Mouse (Mus musculus): Measurements from ENCODE around the gene Mad1l1. TPM values are rescaled to one million over a fixed set of nuclear protein-coding genes. Genes with fewer than 3 reads are reported as not detected.

Gene Mad1l1
- polyA plus RNA-seq, 1 experiment from 2014 or later: 24.8 TPM

DNA sequence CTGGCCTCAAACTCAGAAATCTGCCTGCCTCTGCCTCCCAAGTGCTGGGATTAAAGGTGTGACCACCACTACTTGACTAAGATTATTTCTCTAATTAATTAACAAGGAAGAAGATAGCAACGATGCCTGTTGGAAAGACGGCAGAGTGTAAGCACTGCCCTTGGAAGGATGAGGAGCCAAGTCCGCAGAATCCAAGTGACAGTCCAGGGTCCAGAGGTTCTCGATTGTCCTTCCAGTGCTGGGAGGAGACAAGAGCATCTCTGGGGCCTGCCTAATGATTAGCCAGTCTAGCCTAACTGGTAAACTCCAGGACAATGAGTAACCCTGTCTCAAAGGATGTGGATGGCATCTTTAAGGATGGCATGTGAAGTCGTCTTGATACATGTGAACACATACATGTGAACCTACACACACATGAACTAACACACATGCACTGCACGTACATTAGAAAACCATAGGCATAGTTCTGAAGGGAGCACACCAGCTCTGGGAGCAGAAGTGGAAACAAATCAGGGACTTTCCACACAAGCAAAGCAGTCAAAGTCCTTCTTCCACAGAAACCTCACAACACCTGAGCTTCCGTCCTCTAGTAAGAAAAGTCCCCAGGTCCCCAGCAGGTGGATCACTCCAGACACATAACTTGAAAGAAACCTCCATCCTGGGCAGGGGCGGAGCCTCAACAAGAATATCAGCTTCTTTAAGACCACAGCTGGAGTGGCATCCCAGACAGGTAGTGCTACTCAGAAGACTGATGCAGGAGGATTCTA lies 29.6 kb upstream of the Mad1l1 start:
- Histone ChIP-seq H3K9ac (no peak overlapping the region), H3K4me2 (no peak overlapping the region), H3K9me3 (replicated peaks) (no peaks in the 10 kb centered on the region), H3K4me1 (replicated peaks) (peaks cover 3% of the 10 kb centered on the region; the same call in 1 of the 2 replicates), H3K36me3 (peaks cover 73% of the 10 kb centered on the region), H3K4me3 (replicated peaks) (no peak overlapping the region), H3K27me3 (no peaks in the 10 kb centered on the region), H3K27ac (no peak overlapping the region)
- DNase-seq: no peak
- ATAC-seq (ENCODE audit: low read depth): no peak
- 75% methylated on average over 8 of the region's 8 CpGs for WGBS (ENCODE audit: insufficient replicate concordance)

DNA sequence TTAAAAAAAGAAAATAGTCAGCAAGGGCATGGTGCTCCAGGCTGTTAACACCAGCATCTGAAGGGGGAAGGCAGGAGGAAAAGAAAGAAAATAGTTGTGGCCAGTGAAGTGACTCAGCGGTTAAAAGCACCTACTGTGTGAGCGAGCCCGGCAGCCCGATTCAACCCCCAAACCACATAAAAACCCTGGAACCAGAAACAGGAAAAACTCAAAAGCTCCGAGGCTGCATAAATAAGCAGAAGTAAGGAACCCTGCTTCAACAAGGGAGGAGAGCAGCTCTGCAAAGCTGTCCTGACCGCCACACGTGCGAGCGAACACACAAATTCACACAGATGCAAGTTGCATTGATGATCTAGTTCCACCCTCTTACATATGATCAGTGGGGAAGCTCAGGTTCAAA lies 28.5 kb upstream of the Mad1l1 start:
- H3K4me1 ChIP-seq (replicated peaks): peaks cover 3% of the 10 kb centered on the region; the same call in 1 of the 2 replicates
- ATAC-seq (ENCODE audit: low read depth) (no peak), DNase-seq (no peak)
- H3K27me3 ChIP-seq: no peaks in the 10 kb centered on the region
- H3K4me2 ChIP-seq: no peak overlapping the region
- peaks cover 69% of the 10 kb centered on the region for H3K36me3 ChIP-seq
- peak overlapping the region; percentile 5; the same call in 1 of the 2 replicates for H3K9ac ChIP-seq
- H3K4me3 ChIP-seq (replicated peaks): no peak overlapping the region
- H3K9me3 ChIP-seq (replicated peaks): no peaks in the 10 kb centered on the region
- WGBS (ENCODE audit: insufficient replicate concordance): 60% methylated on average over 9 of the region's 9 CpGs
- H3K27ac ChIP-seq: no peak overlapping the region

DNA sequence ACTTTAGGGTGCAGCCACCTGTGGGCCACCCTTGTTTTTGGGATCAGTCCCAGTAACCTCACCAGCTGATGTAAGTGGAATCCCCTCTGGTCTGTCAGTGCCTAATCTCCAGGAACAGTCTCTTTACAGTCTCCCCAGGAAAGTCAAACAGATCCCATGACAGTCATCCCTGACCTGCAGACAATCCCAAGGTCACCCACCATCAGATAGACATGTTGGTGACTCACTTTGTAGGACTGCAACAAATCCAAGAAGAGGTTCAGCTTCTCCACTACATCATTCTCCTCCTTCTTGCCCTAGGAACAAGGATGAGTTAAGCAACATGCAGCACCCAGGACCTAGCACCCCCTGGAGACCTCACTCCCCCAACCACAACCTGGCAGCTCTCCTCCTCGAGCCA lies 24.7 kb upstream of the Mad1l1 start:
- H3K4me1 ChIP-seq (replicated peaks): peaks cover 3% of the 10 kb centered on the region; the same call in 1 of the 2 replicates
- DNase-seq: no peak
- H3K9ac ChIP-seq: no peak overlapping the region
- H3K9me3 ChIP-seq (replicated peaks): no peaks in the 10 kb centered on the region
- peaks cover 53% of the 10 kb centered on the region for H3K36me3 ChIP-seq
- H3K27ac ChIP-seq: no peak overlapping the region
- no peak overlapping the region for H3K4me2 ChIP-seq
- WGBS (ENCODE audit: insufficient replicate concordance): 41% methylated on average over 1 of the region's 1 CpGs
- no peaks in the 10 kb centered on the region for H3K27me3 ChIP-seq
- H3K4me3 ChIP-seq (replicated peaks): no peak overlapping the region
- ATAC-seq (ENCODE audit: low read depth): no peak

DNA sequence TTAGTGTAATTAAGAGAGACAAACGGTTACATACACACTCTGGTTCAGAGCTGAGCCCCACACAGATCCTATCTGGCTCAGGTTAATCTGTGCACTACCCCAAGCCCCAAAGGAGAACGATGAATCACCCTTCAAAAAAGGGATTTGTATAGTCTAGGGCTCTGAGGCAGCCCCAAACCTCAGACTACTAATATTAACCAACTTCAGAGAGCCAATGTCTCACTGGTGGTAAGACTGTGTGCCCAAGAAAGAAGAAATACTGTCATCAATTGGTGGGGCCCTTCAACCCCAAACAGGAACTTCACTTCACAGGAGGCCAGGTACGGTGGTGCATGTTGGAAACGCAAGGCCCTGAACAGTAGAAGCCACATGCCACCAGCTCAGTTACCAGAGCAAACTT lies 23.9 kb upstream of the Mad1l1 start:
- peaks cover 3% of the 10 kb centered on the region; the same call in 1 of the 2 replicates for H3K4me1 ChIP-seq (replicated peaks)
- no peak overlapping the region for H3K4me3 ChIP-seq (replicated peaks)
- H3K36me3 ChIP-seq: peaks cover 57% of the 10 kb centered on the region
- no peaks in the 10 kb centered on the region for H3K9me3 ChIP-seq (replicated peaks)
- no peak overlapping the region for H3K4me2 ChIP-seq
- H3K9ac ChIP-seq: no peak overlapping the region
- WGBS (ENCODE audit: insufficient replicate concordance): 72% methylated on average over 4 of the region's 4 CpGs
- DNase-seq (no peak), ATAC-seq (ENCODE audit: low read depth) (no peak)
- no peaks in the 10 kb centered on the region for H3K27me3 ChIP-seq
- H3K27ac ChIP-seq: no peak overlapping the region

DNA sequence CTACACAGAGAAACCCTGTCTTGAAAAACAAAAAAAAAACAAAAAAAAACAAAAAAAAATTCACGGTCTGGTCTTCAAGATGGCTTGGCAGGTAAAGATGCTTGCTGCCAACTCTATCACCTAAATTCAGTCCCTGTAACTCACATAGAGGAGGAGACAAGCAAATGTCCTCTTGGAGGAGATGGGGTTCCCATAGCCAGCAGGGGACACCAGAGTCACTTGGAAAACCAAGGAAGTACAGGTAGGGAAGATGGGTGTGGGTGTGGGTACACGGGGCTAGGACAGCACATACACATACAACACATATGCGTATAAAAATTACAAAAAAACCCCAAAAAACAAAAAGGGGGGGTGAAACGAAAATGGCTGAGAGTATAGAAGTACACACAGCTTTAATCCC lies 21.5 kb upstream of the Mad1l1 start:
- Histone ChIP-seq H3K9me3 (replicated peaks) (peaks cover 4% of the 10 kb centered on the region; the same call in 1 of the 2 replicates), H3K4me1 (replicated peaks) (no peaks in the 10 kb centered on the region), H3K27me3 (no peaks in the 10 kb centered on the region), H3K36me3 (peaks cover 72% of the 10 kb centered on the region), H3K27ac (no peak overlapping the region), H3K4me3 (replicated peaks) (no peak overlapping the region), H3K9ac (no peak overlapping the region), H3K4me2 (no peak overlapping the region)
- ATAC-seq (ENCODE audit: low read depth): no peak
- WGBS (ENCODE audit: insufficient replicate concordance): 73% methylated on average over 4 of the region's 4 CpGs
- DNase-seq: no peak

DNA sequence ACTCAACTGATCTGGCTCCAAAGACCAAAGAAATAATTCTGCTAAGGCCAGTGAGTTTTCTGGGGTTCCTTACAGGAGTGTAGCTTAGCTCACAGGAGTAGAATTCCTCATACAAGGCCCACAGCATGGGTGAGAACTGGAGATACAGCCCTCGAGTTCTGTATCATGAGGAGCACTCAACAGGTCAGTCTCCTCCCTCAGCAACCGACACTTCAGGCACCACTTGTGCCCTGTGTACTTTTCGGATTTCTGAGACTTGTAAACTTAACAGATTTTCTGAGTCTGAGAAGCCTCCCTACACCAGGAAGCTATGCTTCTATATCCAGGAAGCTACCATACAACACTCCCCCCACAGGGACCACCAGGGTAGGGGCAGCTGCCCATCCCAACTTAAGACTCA lies 18.5 kb upstream of the Mad1l1 start:
- WGBS (ENCODE audit: insufficient replicate concordance): 68% methylated on average over 3 of the region's 3 CpGs
- Histone ChIP-seq H3K36me3 (peaks cover 68% of the 10 kb centered on the region), H3K9me3 (replicated peaks) (peaks cover 4% of the 10 kb centered on the region; the same call in 1 of the 2 replicates), H3K27ac (no peak overlapping the region), H3K9ac (no peak overlapping the region), H3K4me3 (replicated peaks) (no peak overlapping the region), H3K27me3 (no peaks in the 10 kb centered on the region), H3K4me1 (replicated peaks) (no peaks in the 10 kb centered on the region), H3K4me2 (no peak overlapping the region)
- ATAC-seq (ENCODE audit: low read depth): no peak
- DNase-seq: no peak

DNA sequence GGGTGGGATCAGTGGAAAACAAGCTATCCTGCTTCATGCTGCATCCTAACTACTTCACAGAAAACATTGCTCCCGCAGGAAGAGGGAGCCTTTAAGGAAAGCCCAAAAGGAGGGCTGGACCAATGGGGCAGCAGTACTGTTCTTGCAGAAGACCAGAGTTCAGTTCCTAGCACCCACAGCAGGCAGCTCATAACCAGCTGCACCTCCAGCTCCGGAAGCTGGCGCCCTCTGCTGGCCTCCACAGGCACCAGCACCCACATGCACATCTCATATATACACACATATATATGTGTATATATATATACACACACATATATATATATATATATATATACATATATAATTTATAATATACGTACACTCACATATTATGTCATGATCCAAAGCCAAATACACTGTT lies 17.4 kb upstream of the Mad1l1 start:
- peaks cover 4% of the 10 kb centered on the region; the same call in 1 of the 2 replicates for H3K9me3 ChIP-seq (replicated peaks)
- 90% methylated on average over 4 of the region's 4 CpGs for whole genome bisulfite sequencing (ENCODE audit: insufficient replicate concordance)
- DNase-seq: no peak
- no peak overlapping the region for H3K9ac ChIP-seq
- H3K4me1 ChIP-seq (replicated peaks): no peaks in the 10 kb centered on the region
- H3K36me3 ChIP-seq: peaks cover 58% of the 10 kb centered on the region
- no peak overlapping the region for H3K27ac ChIP-seq
- no peak overlapping the region for H3K4me3 ChIP-seq (replicated peaks)
- no peak for ATAC-seq (ENCODE audit: low read depth)
- no peak overlapping the region for H3K4me2 ChIP-seq
- no peaks in the 10 kb centered on the region for H3K27me3 ChIP-seq

DNA sequence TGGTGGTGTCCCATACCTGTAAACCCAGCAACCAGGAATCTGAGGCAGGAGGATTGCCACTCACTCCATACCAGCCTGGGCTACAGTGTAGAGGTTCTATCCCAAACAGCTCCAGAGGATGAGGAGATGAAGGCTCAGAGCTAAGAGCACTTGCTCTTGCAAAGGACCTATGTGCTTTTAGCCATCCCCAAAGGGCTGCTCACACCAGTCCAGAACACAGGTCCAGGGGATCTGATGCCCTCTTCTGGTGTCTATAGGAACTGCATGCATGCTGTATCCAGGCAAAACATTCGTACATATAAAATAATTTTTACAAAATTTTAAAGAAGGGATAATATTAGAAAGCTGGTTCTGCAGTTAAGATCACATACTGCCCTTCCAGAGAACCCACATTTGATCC lies 15.3 kb upstream of the Mad1l1 start:
- H3K4me3 ChIP-seq (replicated peaks): no peak overlapping the region
- DNase-seq: peak; percentile 20
- H3K9me3 ChIP-seq (replicated peaks): peaks cover 4% of the 10 kb centered on the region; the same call in 1 of the 2 replicates
- H3K27ac ChIP-seq: no peak overlapping the region
- H3K4me2 ChIP-seq: no peak overlapping the region
- 68% methylated on average over 1 of the region's 1 CpGs for WGBS (ENCODE audit: insufficient replicate concordance)
- no peak overlapping the region for H3K9ac ChIP-seq
- no peak for ATAC-seq (ENCODE audit: low read depth)
- no peaks in the 10 kb centered on the region for H3K27me3 ChIP-seq
- peaks cover 52% of the 10 kb centered on the region for H3K36me3 ChIP-seq
- H3K4me1 ChIP-seq (replicated peaks): peaks cover 12% of the 10 kb centered on the region

DNA sequence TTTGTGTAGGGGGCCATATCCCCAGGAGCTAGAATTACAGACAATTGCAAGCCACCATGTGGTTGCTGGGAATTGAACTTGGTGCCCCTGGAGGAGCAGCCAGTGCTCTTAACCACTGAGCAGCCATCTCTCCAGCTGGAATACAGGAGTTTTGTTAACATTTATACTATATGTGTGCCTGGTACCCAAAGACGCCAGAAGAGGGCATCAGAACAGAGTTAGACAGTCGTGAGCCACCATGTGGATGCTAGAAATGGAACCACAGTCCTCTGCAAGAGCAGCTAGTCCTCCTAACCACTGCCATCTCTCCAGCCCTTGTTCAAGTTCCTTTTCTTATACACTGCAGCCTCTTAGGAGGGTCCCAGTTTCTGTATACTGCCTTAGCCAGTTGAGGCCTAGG lies 12.3 kb upstream of the Mad1l1 start:
- WGBS (ENCODE audit: insufficient replicate concordance): 31% methylated on average over 2 of the region's 2 CpGs
- DNase-seq (peak; percentile 28), ATAC-seq (ENCODE audit: low read depth) (no peak)
- Histone ChIP-seq H3K9me3 (replicated peaks) (peaks cover 2% of the 10 kb centered on the region; the same call in 1 of the 2 replicates), H3K27ac (no peak overlapping the region), H3K36me3 (peaks cover 31% of the 10 kb centered on the region), H3K4me2 (no peak overlapping the region), H3K4me1 (replicated peaks) (peaks cover 24% of the 10 kb centered on the region), H3K27me3 (no peaks in the 10 kb centered on the region), H3K9ac (no peak overlapping the region), H3K4me3 (replicated peaks) (no peak overlapping the region)

DNA sequence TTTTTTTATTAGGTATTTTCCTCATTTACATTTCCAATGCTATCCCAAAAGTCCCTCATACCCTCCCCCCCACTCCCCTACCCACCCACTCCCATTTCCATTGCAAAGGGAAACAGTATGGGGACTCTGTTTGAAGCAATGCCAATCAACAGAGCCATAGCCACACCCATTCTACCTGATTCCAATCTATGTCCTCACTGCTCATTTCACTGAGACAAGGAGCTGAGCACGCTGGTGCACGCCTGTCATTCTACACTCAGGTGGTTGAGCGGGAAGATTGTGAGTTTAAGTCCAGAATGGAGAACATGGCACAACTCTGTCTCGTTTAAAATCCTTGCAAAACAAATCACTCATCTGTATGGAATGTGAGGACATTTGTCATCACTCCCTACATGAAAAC lies 11.2 kb upstream of the Mad1l1 start:
- Histone ChIP-seq H3K36me3 (peaks cover 30% of the 10 kb centered on the region), H3K9ac (peak overlapping the region; percentile 82), H3K4me1 (replicated peaks) (peaks cover 24% of the 10 kb centered on the region), H3K27ac (peak overlapping the region; percentile 91), H3K9me3 (replicated peaks) (no peaks in the 10 kb centered on the region), H3K27me3 (no peaks in the 10 kb centered on the region), H3K4me2 (peak overlapping the region; percentile 88), H3K4me3 (replicated peaks) (peak overlapping the region; percentile 74)
- no peak for DNase-seq
- 24% methylated on average over 4 of the region's 4 CpGs for WGBS (ENCODE audit: insufficient replicate concordance)
- ATAC-seq (ENCODE audit: low read depth): peak; percentile 52

DNA sequence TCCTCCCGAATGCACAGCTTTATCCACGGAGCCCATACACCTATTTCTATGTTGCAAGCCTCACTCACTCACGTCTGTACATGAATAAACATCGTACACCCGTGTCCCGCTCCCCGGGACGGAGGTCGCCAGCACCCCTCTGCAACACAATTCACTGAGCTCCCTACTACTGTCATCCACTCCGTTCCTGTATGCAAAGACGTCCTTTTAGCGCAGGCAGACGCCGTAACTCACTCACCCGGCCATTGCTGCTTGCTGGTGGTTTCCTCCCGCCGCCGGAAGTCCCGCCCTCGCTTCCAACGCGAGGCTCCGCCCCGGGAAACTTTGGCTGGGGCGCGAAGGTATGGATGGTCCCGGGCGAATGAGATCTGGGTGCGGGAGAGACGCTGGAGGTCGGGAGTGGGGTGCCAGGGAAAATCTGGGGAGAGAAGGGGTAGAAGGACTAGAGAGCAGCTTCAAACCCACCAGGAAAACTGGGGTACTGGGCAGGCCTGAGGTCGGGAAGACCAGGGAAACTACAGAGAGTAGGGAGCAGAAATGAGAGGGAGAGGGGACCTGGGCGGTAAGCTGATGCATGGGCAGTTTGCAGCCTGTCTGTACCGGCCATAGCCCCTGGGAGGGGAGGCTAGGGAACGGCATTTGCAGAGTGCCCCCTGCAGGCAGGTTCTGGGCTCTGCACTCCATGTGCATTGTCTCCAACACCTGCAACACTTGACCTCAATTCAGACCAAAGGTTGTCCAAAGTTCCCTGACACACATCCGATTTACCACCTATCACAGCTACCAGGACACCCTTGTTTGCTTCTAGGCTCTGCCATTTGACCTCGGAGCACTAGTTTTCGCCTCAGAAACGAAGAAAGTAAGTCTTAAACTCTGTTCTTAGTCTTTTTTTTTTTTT lies 10.5 kb upstream of the Mad1l1 start, which contains the start of gene Mrm2:
TSS of gene Mrm2 (minus strand) at position 284 of the 898 bp plus-strand sequence.
- peak within 1 kb of the TSS; percentile 82 for H3K9ac ChIP-seq
- H3K9me3 ChIP-seq (replicated peaks): no peaks in the 10 kb centered on the region
- H3K4me2 ChIP-seq: peak within 1 kb of the TSS; percentile 88
- H3K36me3 ChIP-seq: peaks cover 31% of the 10 kb centered on the region
- peak within 1 kb of the TSS; percentile 74 for H3K4me3 ChIP-seq (replicated peaks)
- DNase-seq (peak; percentile 80), ATAC-seq (ENCODE audit: low read depth) (peak; percentile 85)
- no peaks in the 10 kb centered on the region for H3K27me3 ChIP-seq
- WGBS (ENCODE audit: insufficient replicate concordance): under 1% methylated on average over 39 of the region's 39 CpGs
- H3K4me1 ChIP-seq (replicated peaks): peaks cover 24% of the 10 kb centered on the region
- H3K27ac ChIP-seq: peak within 1 kb of the TSS; percentile 91
